ENCODE assay signal across 8 mouse cellular contexts in genomic region chr13:110018431-110018901, GRCm38 (mm10).
DNase-seq lines count a peak whose midpoint lies in the region; ATAC-seq and TF ChIP-seq lines count a peak whose summit lies in the region.

No protein-coding gene starts in this region.

- no peaks in the 10 kb centered on the region for H3K79me2 ChIP-seq in CH12.LX (replicated peaks; ENCODE audit: control insufficient read depth, extremely low read depth, insufficient read depth, poor library complexity, severe bottlenecking)

- H3K27me3 ChIP-seq in CH12.LX (replicated peaks) = no peaks in the 10 kb centered on the region
- H3K27me3 ChIP-seq in forebrain, embryonic 14.5 days (replicated peaks; ENCODE audit: control insufficient read depth, insufficient read depth, low read length) = no peaks in the 10 kb centered on the region
- H3K27me3 ChIP-seq in liver, postnatal 0 days (ENCODE audit: insufficient read depth, low read length) = 0 out of 2 replicates have a peak, but pooled peaks cover 7% of the 10 kb centered on the region
- H3K27me3 ChIP-seq in neural tube, embryonic 14.5 days (ENCODE audit: control insufficient read depth, insufficient read depth, low read length) = no peaks in the 10 kb centered on the region
- H3K27me3 ChIP-seq in testis, adult 2 months (ENCODE audit: control insufficient read depth, insufficient read depth, low read length) = no peaks in the 10 kb centered on the region

- peaks cover 44% of the 10 kb centered on the region for H3K9me3 ChIP-seq in CH12.LX (replicated peaks; ENCODE audit: low read length)
- no peaks in the 10 kb centered on the region for H3K9me3 ChIP-seq in forebrain, embryonic 14.5 days (replicated peaks; ENCODE audit: control insufficient read depth, low read length)
- H3K9me3 ChIP-seq in liver, postnatal 0 days (ENCODE audit: low read length) = no peaks in the 10 kb centered on the region
- no peaks in the 10 kb centered on the region for H3K9me3 ChIP-seq in neural tube, embryonic 14.5 days (ENCODE audit: control insufficient read depth, low read length)

- ATAC-seq in forebrain, embryonic 14.5 days = peak; percentile 80
- ATAC-seq in liver, postnatal 0 days = peak; percentile 73
- ATAC-seq in neural tube, embryonic 14.5 days (ENCODE audit: low read depth) = peak; percentile 86

- no peak overlapping the region for H3K4me2 ChIP-seq in CH12.LX (ENCODE audit: insufficient read depth, low read depth, poor library complexity, severe bottlenecking)
- peak overlapping the region; percentile 80 for H3K4me2 ChIP-seq in forebrain, embryonic 14.5 days (ENCODE audit: low read length)
- H3K4me2 ChIP-seq in liver, postnatal 0 days (ENCODE audit: low read depth, low read length) = peak overlapping the region; percentile 76
- H3K4me2 ChIP-seq in neural tube, embryonic 14.5 days (ENCODE audit: low read depth, low read length) = peak overlapping the region; percentile 79

- H3K4me3 ChIP-seq in CH12.LX (replicated peaks in 1 of 3; ENCODE audit: low read depth in 2 of 3, low read length in 2 of 3, poor library complexity in 1 of 3) = no peak overlapping the region
- peak overlapping the region; percentile 26 for H3K4me3 ChIP-seq in forebrain, embryonic 14.5 days (ENCODE audit: low read depth, low read length)
- peak overlapping the region; percentile 30; the same call in 1 of the 2 replicates for H3K4me3 ChIP-seq in liver, postnatal 0 days (ENCODE audit: low read depth, low read length)
- peak overlapping the region; percentile 34 for H3K4me3 ChIP-seq in neural tube, embryonic 14.5 days (ENCODE audit: low read depth, low read length)
- peak overlapping the region; percentile 12; the same call in 1 of the 2 replicates for H3K4me3 ChIP-seq in testis, adult 2 months (ENCODE audit: control insufficient read depth, low read depth, low read length)

- TF ChIP-seq CTCF in CH12.LX (conservative IDR thresholded peaks at IDR 0.05 in 1 of 2, IDR thresholded peaks at IDR 0.05 in 1 of 2; ENCODE audit: low read depth in 2 of 2, low read length in 2 of 2) = peak in 1 of 2 experiments; percentile 25; a peak in 2 of 4 replicates
- peak; percentile 78 for TF ChIP-seq CTCF in liver, postnatal 0 days (IDR thresholded peaks at IDR 0.05; ENCODE audit: low read depth)
- TF ChIP-seq CTCF in testis, adult 2 months (IDR thresholded peaks at IDR 0.05; ENCODE audit: control insufficient read depth, insufficient read depth, insufficient replicate concordance, low read depth, low read length) = peak; percentile 49; the same call in 1 of the 2 replicates

- WGBS in forebrain, embryonic 14.5 days = under 1% methylated on average over 17 of the region's 17 CpGs
- 1% methylated on average over 17 of the region's 17 CpGs for WGBS in liver, postnatal 0 days (ENCODE audit: insufficient replicate concordance)
- under 1% methylated on average over 17 of the region's 17 CpGs for WGBS in neural tube, embryonic 14.5 days

- no peak overlapping the region for H3K27ac ChIP-seq in CH12.LX (ENCODE audit: insufficient read depth, low read depth)
- H3K27ac ChIP-seq in forebrain, embryonic 14.5 days (ENCODE audit: low read depth, low read length) = peak overlapping the region; percentile 58; the same call in 1 of the 2 replicates
- H3K27ac ChIP-seq in liver, postnatal 0 days (ENCODE audit: low read depth) = no peak overlapping the region
- peak overlapping the region; percentile 74 for H3K27ac ChIP-seq in neural tube, embryonic 14.5 days (ENCODE audit: low read depth, low read length)
- no peak overlapping the region; the same call in 1 of the 2 replicates for H3K27ac ChIP-seq in testis, adult 2 months (ENCODE audit: control insufficient read depth, insufficient read depth, low read depth, low read length)

- H3K4me1 ChIP-seq in CH12.LX (ENCODE audit: control insufficient read depth in 1 of 2, insufficient read depth in 2 of 2) = no peaks in the 10 kb centered on the region
- H3K4me1 ChIP-seq in forebrain, embryonic 14.5 days (ENCODE audit: control insufficient read depth, insufficient read depth, low read length) = peaks cover 12% of the 10 kb centered on the region
- peaks cover 10% of the 10 kb centered on the region for H3K4me1 ChIP-seq in liver, postnatal 0 days (ENCODE audit: insufficient read depth)
- H3K4me1 ChIP-seq in neural tube, embryonic 14.5 days (ENCODE audit: control insufficient read depth, insufficient read depth, low read length) = no peaks in the 10 kb centered on the region; the same call in 1 of the 2 replicates
- H3K4me1 ChIP-seq in testis, adult 2 months (ENCODE audit: control insufficient read depth, insufficient read depth, low read length) = peaks cover 15% of the 10 kb centered on the region

- TF ChIP-seq RAD21 in CH12.LX (IDR thresholded peaks at IDR 0.05; ENCODE audit: low read depth, low read length) = no peak

- intact Hi-C loops in heart, postnatal 25 days (cut with DNase I) = loop anchor here (1.0 to 5.0 kb wide), 2 partner anchors 96 to 241 kb away; no protein-coding TSS in a partner anchor

- in situ Hi-C loops in CH12.LX (cut with MboI; ENCODE audit: low pct_ligation_motif_present, low pct_unique_long_range_greater_than_20kb, low sequenced_read_pairs) = no loop called here

- H3K9ac ChIP-seq in CH12.LX (ENCODE audit: insufficient read depth, low read depth) = no peak overlapping the region
- peak overlapping the region; percentile 65 for H3K9ac ChIP-seq in forebrain, embryonic 14.5 days (ENCODE audit: low read length)
- 0 out of 2 replicates have a peak overlapping the region, but pooled peaks have one; percentile 16 for H3K9ac ChIP-seq in liver, postnatal 0 days (replicated peaks)
- H3K9ac ChIP-seq in neural tube, embryonic 14.5 days (replicated peaks; ENCODE audit: low read depth, low read length) = peak overlapping the region; percentile 57

- dilution Hi-C loops in CH12.LX (cut with MboI; ENCODE audit: extremely low pct_ligation_motif_present, extremely low pct_unique_long_range_greater_than_20kb, low sequenced_read_pairs) = no loop called here

- DNase-seq in CH12.LX (ENCODE audit: extremely low read depth) = peak; percentile 31
- peak; percentile 37 for DNase-seq in c-Kit-positive CD71-positive TER-119-negative erythroid progenitor cells, embryonic 14.5 days (ENCODE audit: low read depth)
- peak; percentile 94 for DNase-seq in forebrain, embryonic 14.5 days (ENCODE audit: low spot score)
- DNase-seq in heart, postnatal 25 days (ENCODE audit: low spot score) = peak; percentile 33
- peak; percentile 87 for DNase-seq in layer of hippocampus, adult 11-12 months (ENCODE audit: low spot score)
- DNase-seq in liver, postnatal 0 days = peak; percentile 82

- no peak for TF ChIP-seq EP300 in CH12.LX (IDR thresholded peaks at IDR 0.05; ENCODE audit: low read length)
- no peak for TF ChIP-seq EP300 in liver, postnatal 0 days (IDR thresholded peaks at IDR 0.05; ENCODE audit: low read depth)

- TF ChIP-seq POLR2A in CH12.LX (IDR thresholded peaks at IDR 0.05; ENCODE audit: low read depth, low read length) = no peak
- no peak for TF ChIP-seq POLR2A in testis, adult 2 months (IDR thresholded peaks at IDR 0.05; ENCODE audit: control insufficient read depth, low read depth, low read length)

- no peaks in the 10 kb centered on the region for H3K36me3 ChIP-seq in CH12.LX (replicated peaks in 1 of 2; ENCODE audit: control insufficient read depth in 1 of 2, insufficient read depth in 1 of 2, low read length in 1 of 2)
- H3K36me3 ChIP-seq in forebrain, embryonic 14.5 days (ENCODE audit: control insufficient read depth, insufficient read depth, low read length) = no peaks in the 10 kb centered on the region
- no peaks in the 10 kb centered on the region for H3K36me3 ChIP-seq in liver, postnatal 0 days (replicated peaks; ENCODE audit: insufficient read depth, low read length)
- H3K36me3 ChIP-seq in neural tube, embryonic 14.5 days (ENCODE audit: control insufficient read depth, insufficient read depth, low read length) = no peaks in the 10 kb centered on the region
- no peaks in the 10 kb centered on the region for H3K36me3 ChIP-seq in testis, adult 2 months (ENCODE audit: control insufficient read depth, insufficient read depth, low read length)

TF ChIP-seq in CH12.LX, 34 proteins besides CTCF, POLR2A, EP300 and RAD21:
- TF ChIP-seq POLR2AphosphoS2 (IDR thresholded peaks at IDR 0.05; ENCODE audit: low read depth, low read length) (no peak), GABPA (IDR thresholded peaks at IDR 0.05; ENCODE audit: insufficient replicate concordance, low read depth, low read length) (no peak), ZNF384 (IDR thresholded peaks at IDR 0.05; ENCODE audit: low read depth, low read length) (0 out of 2 replicates have a peak, but pooled peaks have one; percentile 16), SMC3 (IDR thresholded peaks at IDR 0.05; ENCODE audit: low read depth, low read length) (peak; percentile 3; the same call in 1 of the 2 replicates)

Comparison
In these comparisons a context has a peak if more than half of its experiments do, and no peak if none do; other contexts are left out.
1. DNase-seq: peak in every context shown above with its lines; median percentile 94 in forebrain, embryonic 14.5 days; 87 in layer of hippocampus, adult 11-12 months; 82 in liver, postnatal 0 days; 37 in c-Kit-positive CD71-positive TER-119-negative erythroid progenitor cells, embryonic 14.5 days; 33 in heart, postnatal 25 days; 31 in CH12.LX.
2. H3K27ac ChIP-seq: peak in forebrain, embryonic 14.5 days (single experiment) and neural tube, embryonic 14.5 days (single experiment); none in CH12.LX (single experiment), liver, postnatal 0 days (single experiment) and testis, adult 2 months (single experiment).
3. H3K4me3 ChIP-seq: peak in forebrain, embryonic 14.5 days (single experiment), liver, postnatal 0 days (single experiment), neural tube, embryonic 14.5 days (single experiment) and testis, adult 2 months (single experiment); none in CH12.LX (0 of 3).
4. Peak in every context shown above with its lines, with median percentiles within 50 percentile points of each other: ATAC-seq.